Mouse (Mus musculus): Measurements from ENCODE around the gene Btbd7. TPM values are rescaled to one million over a fixed set of nuclear protein-coding genes. Genes with fewer than 3 reads are reported as not detected.

Gene Btbd7
- polyA plus RNA-seq (2017; shearing (Covaris generic)): 6.2 TPM

DNA sequence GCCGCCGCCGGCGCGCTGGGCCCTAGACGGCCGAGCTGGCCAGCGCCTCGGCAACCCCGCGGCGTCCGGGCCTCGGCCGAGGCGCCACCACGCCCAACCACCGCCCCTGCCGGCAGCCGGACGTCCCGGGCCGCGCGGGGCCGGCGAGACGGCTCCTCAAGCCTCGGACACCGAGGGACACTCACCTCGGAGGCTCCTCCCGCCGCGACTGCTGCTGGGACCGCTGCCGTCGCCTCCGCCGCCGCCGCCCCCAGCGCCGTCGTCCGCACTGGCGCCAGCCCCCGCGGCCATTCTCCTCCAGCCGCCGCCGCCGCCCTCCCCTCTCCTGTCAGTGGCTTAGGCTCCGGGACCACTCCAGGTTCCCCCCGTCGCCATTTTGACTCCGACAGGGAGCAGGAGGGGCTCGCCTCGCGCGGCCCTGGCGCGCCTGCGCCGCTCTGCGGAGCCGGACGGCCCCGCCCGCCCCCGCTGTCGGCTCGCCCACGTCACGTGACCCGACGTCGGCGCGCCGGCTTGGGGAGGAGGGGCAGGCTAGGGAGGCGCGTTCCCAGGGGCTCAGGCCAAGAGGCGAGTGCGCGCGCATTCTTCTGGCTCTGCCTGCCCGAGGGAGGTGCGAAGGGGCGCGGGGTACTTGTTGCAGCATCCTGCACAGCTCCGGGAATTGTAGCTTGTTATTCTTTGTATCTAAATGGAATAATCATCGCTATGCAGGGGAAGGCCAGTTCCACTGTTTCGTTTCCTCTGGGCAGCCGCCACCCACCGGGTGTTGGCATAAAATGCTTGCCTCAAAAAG lies at the start of gene Btbd7:
Gene Btbd7 (minus strand): TSS at position 441 of the 793 bp plus-strand sequence.

DNA sequence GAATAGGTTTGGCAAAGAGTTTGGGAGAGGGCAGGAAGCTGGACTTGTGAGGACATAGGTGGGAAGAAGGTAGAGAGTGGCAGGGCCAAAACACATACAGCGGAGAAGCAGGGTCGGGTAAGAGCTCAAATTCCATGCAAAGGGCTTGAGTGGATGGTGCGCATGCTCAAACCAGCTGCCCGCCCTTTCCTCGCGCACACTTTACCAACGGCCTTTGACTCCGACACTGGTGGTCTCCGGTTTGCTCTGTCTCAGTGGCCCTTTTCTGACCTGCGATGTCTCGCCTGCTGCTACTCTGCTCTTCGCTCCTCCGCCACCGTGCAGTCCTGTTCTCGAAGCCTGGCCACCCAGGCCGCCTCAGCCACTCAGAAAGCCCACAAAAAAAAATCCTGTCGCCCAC lies 20.8 kb upstream of the Btbd7 start, which contains the start of gene Cox8c:
Gene Cox8c (plus strand): TSS at position 226 of the 400 bp plus-strand sequence.

DNA sequence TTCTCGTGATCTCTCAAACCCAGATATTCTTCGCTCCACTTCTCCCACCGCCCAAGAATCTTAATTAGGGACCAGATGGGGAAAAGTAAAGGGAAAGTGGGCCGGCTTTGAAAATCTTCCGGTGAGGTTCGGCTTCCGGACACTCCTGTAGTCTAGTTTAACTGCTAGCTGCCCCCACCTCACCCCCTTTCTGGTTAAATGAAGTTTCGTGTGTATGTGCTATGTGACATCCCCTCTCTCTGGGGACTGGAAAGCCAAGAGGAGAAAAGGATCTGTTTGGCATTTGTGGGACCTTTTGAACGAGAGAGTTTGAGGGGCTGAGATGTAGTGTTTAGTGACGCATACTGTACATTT lies 119.9 kb downstream of the Btbd7 start, which contains the start of gene Gm20604:
Gene Gm20604 (minus strand): TSS at position 270 of the 354 bp plus-strand sequence.

DNA sequence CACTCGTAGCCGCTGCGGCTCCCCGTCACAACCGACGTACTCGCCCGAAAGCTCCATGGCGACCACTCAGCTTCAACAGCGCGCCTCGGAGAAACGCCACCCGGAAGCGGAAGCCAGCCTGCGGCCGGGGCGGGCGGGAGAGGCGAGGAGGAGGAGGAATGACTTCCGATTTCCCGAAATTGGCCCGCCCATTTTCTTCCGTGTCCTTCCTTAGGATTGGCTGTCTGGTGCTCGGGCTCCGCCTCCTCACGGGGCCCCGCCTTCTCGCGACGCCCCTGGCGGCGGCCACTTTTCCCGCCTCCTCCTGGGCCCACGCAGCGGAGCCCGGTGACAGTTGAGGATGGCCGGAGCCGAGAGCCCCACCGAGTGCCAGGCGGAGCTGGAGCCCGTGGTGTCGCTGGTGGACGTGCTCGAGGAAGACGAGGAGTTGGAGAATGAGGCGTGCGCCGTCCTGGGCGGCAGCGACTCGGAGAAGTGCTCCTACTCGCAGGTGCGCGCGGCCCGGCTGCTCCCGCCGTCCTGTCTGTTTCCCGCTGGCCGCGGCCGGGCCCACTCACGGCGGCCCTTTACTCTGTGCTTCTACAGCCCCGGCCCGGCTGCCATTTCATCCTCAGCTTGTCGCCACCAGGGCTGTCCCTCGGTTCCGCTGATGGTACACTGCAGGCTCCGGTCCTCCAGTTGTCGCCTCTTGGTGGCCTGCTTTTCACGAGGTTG lies 120.4 kb downstream of the Btbd7 start, which contains the start of the genes Gm28051, Gon7 and Ubr7:
Gene Gm28051 (minus strand): TSS at position 77 of the 714 bp plus-strand sequence.
Gene Gon7 (minus strand): TSS at position 115 of the 714 bp plus-strand sequence.
Gene Ubr7 (plus strand): TSS at position 279 of the 714 bp plus-strand sequence.

DNA sequence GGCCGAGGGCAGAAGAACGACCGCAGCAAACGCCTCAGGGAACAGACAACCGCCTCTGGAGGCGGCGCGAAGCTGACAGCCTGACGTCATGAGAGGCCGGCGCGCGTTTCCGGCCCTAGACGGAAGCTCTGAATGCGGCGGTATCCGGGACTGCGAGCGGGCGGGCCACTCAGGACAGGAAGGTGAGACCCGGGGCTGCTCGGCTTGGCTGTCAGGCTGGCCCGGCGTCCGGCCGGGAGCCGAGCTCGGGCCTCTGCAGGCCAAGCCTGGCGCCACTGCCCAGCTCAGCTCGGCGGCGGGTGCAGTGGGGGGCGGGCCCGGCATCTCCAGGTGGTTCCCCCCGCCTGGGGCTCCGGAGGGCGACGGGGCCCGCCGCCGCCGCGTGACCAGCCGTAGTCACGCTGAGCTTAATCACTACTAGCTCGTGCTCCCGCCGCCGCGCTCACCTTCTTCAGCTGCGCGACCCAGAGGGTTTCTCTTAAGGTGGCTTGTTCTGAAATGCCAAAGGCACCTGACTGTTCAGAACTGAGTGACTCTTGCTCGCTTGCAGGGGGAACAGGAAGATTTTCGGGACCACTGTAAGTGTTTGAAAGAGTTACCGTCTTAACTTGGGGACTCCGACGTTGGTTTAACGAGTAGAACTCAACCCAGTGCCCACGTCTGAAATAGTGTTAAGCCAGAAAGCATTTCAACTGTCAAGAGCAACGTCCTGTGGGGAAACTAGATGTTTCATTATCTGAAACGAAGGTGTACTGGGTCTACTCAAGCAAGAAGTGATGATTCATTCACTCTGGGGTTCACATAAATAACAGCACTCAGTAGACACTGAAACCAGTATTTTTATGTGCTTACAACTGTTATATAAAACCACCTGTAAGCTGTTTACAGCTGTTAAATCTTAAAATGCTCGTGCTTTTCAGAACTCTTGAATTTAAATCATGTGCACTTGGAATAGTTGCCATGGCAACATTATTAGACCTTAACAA lies 134.4 kb downstream of the Btbd7 start, which contains the start of the genes Moap1 and Tmem251:
Gene Moap1 (minus strand): TSS at position 73 of the 986 bp plus-strand sequence.
Gene Tmem251 (plus strand): TSS at position 174 of the 986 bp plus-strand sequence.

Other genes with a start within 250 kb of the Btbd7 start
- 25.9 TPM for gene Itpk1, start 173.5 kb downstream of the Btbd7 start, polyA plus RNA-seq (2017; shearing (Covaris generic))
- gene Moap1, start 134.8 kb downstream of the Btbd7 start, polyA plus RNA-seq (2017; shearing (Covaris generic)): 9.7 TPM
- 10.3 TPM for gene Tmem251, start 134.7 kb downstream of the Btbd7 start, polyA plus RNA-seq (2017; shearing (Covaris generic))
- gene Gm28051, start 120.7 kb downstream of the Btbd7 start, polyA plus RNA-seq (2017; shearing (Covaris generic)): not detected
- gene Gon7, start 120.7 kb downstream of the Btbd7 start, polyA plus RNA-seq (2017; shearing (Covaris generic)): 27.5 TPM
- 36.2 TPM for gene Ubr7, start 120.5 kb downstream of the Btbd7 start, polyA plus RNA-seq (2017; shearing (Covaris generic))
- gene Gm20604, start 119.8 kb downstream of the Btbd7 start, polyA plus RNA-seq (2017; shearing (Covaris generic)): 7.6 TPM
- gene Cox8c, start 20.8 kb upstream of the Btbd7 start, polyA plus RNA-seq (2017; shearing (Covaris generic)): not detected
- 0.51 TPM for gene Unc79, start 70.4 kb upstream of the Btbd7 start, polyA plus RNA-seq (2017; shearing (Covaris generic))